Mouse (Mus musculus): ENCODE results near the gene Gm28308.
A peak's percentile ranks its signal among the peaks of the same experiment; 100 is the strongest.

DNA sequence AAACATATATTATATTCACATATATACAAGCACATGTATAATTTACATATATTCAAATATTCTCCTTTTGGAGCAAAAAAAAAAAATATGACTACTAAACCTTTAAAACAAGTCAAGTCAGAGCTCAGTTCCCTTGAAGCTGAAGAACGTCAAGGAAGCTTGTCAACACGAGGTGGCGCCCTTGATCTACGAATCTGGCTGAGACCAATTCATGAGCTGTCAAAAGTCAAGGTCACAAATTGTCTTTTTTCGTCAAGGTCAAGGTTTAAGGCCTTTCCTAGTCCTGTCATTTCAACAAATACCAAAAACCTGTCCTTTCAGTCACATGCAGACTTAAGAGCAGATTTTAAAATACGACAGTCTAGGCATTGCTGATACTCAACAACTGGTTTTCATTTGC, 43.8 kb upstream of the Gm28308 start:
- TF ChIP-seq CTCF (IDR thresholded peaks at IDR 0.05; ENCODE audit: low read depth) = peak; percentile 57
- no peak for TF ChIP-seq EP300 (IDR thresholded peaks at IDR 0.05; ENCODE audit: low read depth)

Measured in liver, embryonic 14.5 days (tissue).